Mouse (Mus musculus) cortical plate, adult 2 months (tissue): ENCODE measurements around the gene Tlr2.

Experiments used
- CTCF ChIP-seq: fragments of 200-500 bp; IDR thresholded peaks from 2 replicates; pipeline ENCODE4 v1.5.1; 2011; ENCODE audit warnings: mild to moderate bottlenecking, control low read depth, low read length; ENCODE audit not compliant: insufficient read depth; ENCODE audit errors: extremely low read depth
- POLR2A ChIP-seq: fragments of 200-500 bp; IDR thresholded peaks from 2 replicates; pipeline ENCODE4 v1.6.1; 2011; ENCODE audit warnings: mild to moderate bottlenecking, low read length, control low read depth; ENCODE audit not compliant: insufficient read depth; ENCODE audit errors: extremely low read depth

- TF ChIP-seq CTCF (no peak), POLR2A (no peak)
Measured at GRCm38 (mm10) chr3:83823774-83824173, 17.8 kb downstream of the Tlr2 start.
